Mouse (Mus musculus) midbrain, embryonic 13.5 days (tissue): ENCODE measurements around the gene C130079G13Rik. TPM values are rescaled to one million over a fixed set of nuclear protein-coding genes. Genes with fewer than 3 reads are reported as not detected.
"Not testable (repeated sequence)": the region's sequence is repeated elsewhere in the genome, so short reads cannot be mapped to it uniquely, and the experiment has no call there.

Experiments
- ATAC-seq: fragments of 200-750 bp; cut with Nextera tagmentation; 2 replicates; pipeline ENCODE4 v1.8.0; 2017; ENCODE audit warnings: mild to moderate bottlenecking, moderate TSS enrichment, moderate library complexity
- H3K27ac ChIP-seq: fragments of 300-500 bp; sonication (generic); 2 replicates; pipeline ENCODE4 v1.5.1; 2015; ENCODE audit warnings: inconsistent platforms, mild to moderate bottlenecking, moderate library complexity
- H3K27me3 ChIP-seq: fragments of 300-500 bp; sonication (generic); 2 replicates; pipeline ENCODE4 v1.6.1; 2015; ENCODE audit warnings: mild to moderate bottlenecking, inconsistent platforms
- H3K36me3 ChIP-seq: fragments of 300-500 bp; sonication (generic); 2 replicates; pipeline ENCODE4 v1.6.1; 2015; ENCODE audit warnings: mild to moderate bottlenecking, inconsistent platforms
- H3K4me1 ChIP-seq: fragments of 300-500 bp; sonication (generic); replicated peaks from 2 replicates; pipeline ENCODE4 v1.6.1; 2015; ENCODE audit warnings: inconsistent platforms
- H3K4me2 ChIP-seq: fragments of 300-500 bp; sonication (generic); replicated peaks from 2 replicates; pipeline ENCODE4 v1.6.1; 2015; ENCODE audit warnings: moderate library complexity, mild to moderate bottlenecking, inconsistent platforms
- H3K4me3 ChIP-seq: fragments of 300-500 bp; sonication (generic); replicated peaks from 2 replicates; pipeline ENCODE4 v1.5.1; 2015; ENCODE audit warnings: mild to moderate bottlenecking, inconsistent platforms
- H3K9ac ChIP-seq: fragments of 300-500 bp; sonication (generic); replicated peaks from 2 replicates; pipeline ENCODE4 v1.6.1; 2015; ENCODE audit warnings: mild to moderate bottlenecking, inconsistent platforms
- H3K9me3 ChIP-seq: fragments of 300-500 bp; sonication (generic); 2 replicates; pipeline ENCODE4 v1.6.1; 2016; ENCODE audit warnings: mild to moderate bottlenecking, inconsistent platforms
- WGBS: fragments of 180-500 bp; shearing (Covaris S2); methylation state at CpG from one replicate; pipeline ENCODE4 v1.1.7; 2015; 5-methylcytosine and 5-hydroxymethylcytosine counted together
- polyA plus RNA-seq: library from polyadenylated mRNA; unstranded; fragments of >200 nt; fragmentation: Nextera tagmentation; extraction: Ambion mirVana; gene quantifications from 2 replicates; pipeline ENCODE4 v1.2.1, GENCODE M21; 2015

Gene C130079G13Rik
- polyA plus RNA-seq = not detected in 2 replicates

DNA sequence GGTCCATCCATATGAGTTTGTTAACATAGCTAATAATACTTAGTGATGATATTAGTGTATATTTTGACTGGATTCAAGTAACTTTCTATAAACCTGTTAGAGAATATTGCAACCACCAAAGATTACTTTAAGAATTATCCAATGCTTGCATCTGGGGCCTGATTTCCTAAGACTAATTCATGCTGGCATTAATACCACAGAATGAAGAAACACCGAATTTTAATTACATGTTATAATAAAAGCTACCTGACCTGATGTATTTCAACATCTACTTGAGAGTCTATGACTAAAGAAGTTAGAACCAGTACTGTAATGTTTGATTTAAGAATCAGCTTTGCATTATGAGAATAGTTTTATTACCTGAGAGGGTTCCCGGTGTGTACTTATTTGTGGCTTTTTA lies at the start of gene C130079G13Rik:
C130079G13Rik (plus strand) TSS at position 301 of the 400 bp plus-strand sequence.
- no peak for ATAC-seq
- Histone ChIP-seq H3K4me2 (no peak within 1 kb of the TSS), H3K27me3 (no peaks in the 10 kb centered on the region), H3K4me3 (no peak within 1 kb of the TSS), H3K27ac (no peak within 1 kb of the TSS), H3K9me3 (no peaks in the 10 kb centered on the region), H3K9ac (no peak within 1 kb of the TSS), H3K4me1 (no peaks in the 10 kb centered on the region), H3K36me3 (no peaks in the 10 kb centered on the region)
- WGBS = 93% methylated on average over 2 of the region's 2 CpGs

- H3K9ac ChIP-seq, H3K27ac ChIP-seq, H3K36me3 ChIP-seq, H3K9me3 ChIP-seq, ATAC-seq, H3K27me3 ChIP-seq, H3K4me3 ChIP-seq, H3K4me2 ChIP-seq, H3K4me1 ChIP-seq: not testable (repeated sequence)
- WGBS = 21% methylated on average over 1 of the region's 1 CpGs
These were observed 47.4 kb upstream of the C130079G13Rik start for GRCm38 (mm10) chr3:59877601-59878000.

DNA sequence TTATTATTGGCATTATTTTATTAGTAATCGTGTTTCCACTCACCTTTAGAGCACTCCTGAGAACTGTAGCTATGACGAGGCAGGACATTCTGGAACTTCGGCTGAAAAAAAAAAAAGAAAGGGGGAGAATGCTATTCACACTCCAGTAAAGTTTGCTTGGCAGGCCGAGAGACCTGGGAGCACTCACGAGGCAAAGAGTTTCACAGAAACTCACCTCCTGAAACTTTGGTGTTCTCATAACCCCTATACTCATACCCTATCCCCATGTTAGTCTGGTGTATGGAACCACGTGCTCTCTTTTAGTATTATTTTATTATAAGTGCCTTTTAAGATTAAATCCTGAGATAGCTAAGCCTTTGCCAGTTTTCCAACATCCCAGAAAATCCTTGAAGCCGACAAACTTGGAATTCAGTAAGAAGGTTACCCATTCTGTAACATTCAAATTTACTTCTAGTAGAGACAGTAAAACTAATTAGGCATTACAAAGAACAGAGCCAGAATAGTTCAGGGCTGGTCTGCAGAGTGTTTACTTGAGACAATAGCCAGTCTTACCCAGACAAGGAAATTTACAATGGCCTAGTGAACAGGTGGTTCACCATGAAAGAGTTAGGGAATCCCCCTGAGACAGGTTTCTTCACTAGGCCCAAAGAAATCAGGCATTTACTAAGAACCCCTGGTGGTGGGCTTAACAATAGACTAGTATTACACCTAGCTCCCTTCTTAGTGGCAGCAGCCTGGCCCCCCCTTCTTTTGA lies 45.0 kb upstream of the C130079G13Rik start:
- H3K27me3 ChIP-seq, H3K27ac ChIP-seq, H3K4me1 ChIP-seq, H3K9ac ChIP-seq, H3K36me3 ChIP-seq, H3K9me3 ChIP-seq, H3K4me2 ChIP-seq, H3K4me3 ChIP-seq, ATAC-seq: not testable (repeated sequence)
- 72% methylated on average over 7 of the region's 7 CpGs for WGBS

GRCm38 (mm10) chr3:59893276-59893675 lies 31.7 kb upstream of the C130079G13Rik start:
- Histone ChIP-seq H3K4me2 (no peak overlapping the region), H3K27me3 (no peaks in the 10 kb centered on the region), H3K9ac (no peak overlapping the region), H3K4me1 (no peaks in the 10 kb centered on the region), H3K9me3 (peaks cover 2% of the 10 kb centered on the region; the same call in 1 of the 2 replicates), H3K4me3 (no peak overlapping the region), H3K27ac (no peak overlapping the region), H3K36me3 (no peaks in the 10 kb centered on the region)
- 88% methylated on average over 2 of the region's 2 CpGs for WGBS
- ATAC-seq = no peak

DNA sequence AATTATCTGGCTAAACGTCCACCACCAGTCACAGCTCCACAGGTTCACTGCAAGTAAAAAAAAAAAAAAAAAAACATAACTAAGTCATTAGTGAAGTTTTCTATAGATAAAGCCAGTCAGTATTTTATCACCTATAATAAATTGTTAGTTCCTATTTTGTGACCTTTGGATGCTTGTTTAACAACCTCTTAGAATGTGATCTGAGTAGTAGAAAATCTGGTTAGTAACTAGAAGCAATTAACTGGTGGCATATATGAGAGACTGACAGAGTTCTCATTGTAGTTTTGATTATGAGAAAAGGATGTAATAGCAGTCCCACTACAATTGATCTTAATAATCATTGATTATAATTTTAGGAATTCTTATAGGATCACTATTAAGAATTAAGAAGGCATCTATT lies 9.6 kb downstream of the C130079G13Rik start:
- Histone ChIP-seq H3K4me1 (no peaks in the 10 kb centered on the region), H3K27ac (no peak overlapping the region), H3K9me3 (no peaks in the 10 kb centered on the region), H3K4me2 (no peak overlapping the region), H3K9ac (no peak overlapping the region), H3K27me3 (no peaks in the 10 kb centered on the region), H3K36me3 (no peaks in the 10 kb centered on the region), H3K4me3 (no peak overlapping the region)
- WGBS = 86% methylated on average over 1 of the region's 1 CpGs
- no peak for ATAC-seq

GRCm38 (mm10) chr3:59947294-59947950 lies 22.4 kb downstream of the C130079G13Rik start:
- H3K4me3 ChIP-seq = no peak overlapping the region
- H3K9ac ChIP-seq = no peak overlapping the region
- H3K9me3 ChIP-seq = no peaks in the 10 kb centered on the region
- 89% methylated on average over 10 of the region's 10 CpGs for WGBS
- no peak overlapping the region for H3K27ac ChIP-seq
- H3K4me1 ChIP-seq = no peaks in the 10 kb centered on the region
- no peaks in the 10 kb centered on the region for H3K27me3 ChIP-seq
- H3K4me2 ChIP-seq = no peak overlapping the region
- ATAC-seq = no peak
- H3K36me3 ChIP-seq = no peaks in the 10 kb centered on the region

GRCm38 (mm10) chr3:59970891-59971290 lies 45.9 kb downstream of the C130079G13Rik start:
- Histone ChIP-seq H3K27me3 (no peaks in the 10 kb centered on the region), H3K36me3 (no peaks in the 10 kb centered on the region), H3K27ac (no peak overlapping the region), H3K9ac (no peak overlapping the region), H3K9me3 (no peaks in the 10 kb centered on the region), H3K4me3 (no peak overlapping the region), H3K4me2 (no peak overlapping the region), H3K4me1 (no peaks in the 10 kb centered on the region)
- no peak for ATAC-seq
- WGBS = 80% methylated on average over 5 of the region's 5 CpGs

GRCm38 (mm10) chr3:59974591-59974990 lies 49.6 kb downstream of the C130079G13Rik start:
- no peaks in the 10 kb centered on the region for H3K9me3 ChIP-seq
- H3K27me3 ChIP-seq = no peaks in the 10 kb centered on the region
- no peaks in the 10 kb centered on the region for H3K36me3 ChIP-seq
- no peak overlapping the region for H3K4me2 ChIP-seq
- ATAC-seq = no peak
- H3K27ac ChIP-seq = no peak overlapping the region
- no peak overlapping the region for H3K9ac ChIP-seq
- no peak overlapping the region for H3K4me3 ChIP-seq
- no peaks in the 10 kb centered on the region for H3K4me1 ChIP-seq

Other genes starting within 250 kb of the C130079G13Rik start
- gene Gm5538, start 195.4 kb upstream of the C130079G13Rik start, polyA plus RNA-seq = not detected in 2 replicates
- not detected in 2 replicates for gene Gm8298, start 64.2 kb upstream of the C130079G13Rik start, polyA plus RNA-seq
- gene Aadacl2, start 81.5 kb downstream of the C130079G13Rik start, polyA plus RNA-seq = not detected in 2 replicates
- not detected in 2 replicates for gene Aadac, start 100.5 kb downstream of the C130079G13Rik start, polyA plus RNA-seq
- not detected in 2 replicates for gene Sucnr1, start 156.7 kb downstream of the C130079G13Rik start, polyA plus RNA-seq